ENCODE assay signal across 23 mouse cellular contexts in the genomic region with DNA sequence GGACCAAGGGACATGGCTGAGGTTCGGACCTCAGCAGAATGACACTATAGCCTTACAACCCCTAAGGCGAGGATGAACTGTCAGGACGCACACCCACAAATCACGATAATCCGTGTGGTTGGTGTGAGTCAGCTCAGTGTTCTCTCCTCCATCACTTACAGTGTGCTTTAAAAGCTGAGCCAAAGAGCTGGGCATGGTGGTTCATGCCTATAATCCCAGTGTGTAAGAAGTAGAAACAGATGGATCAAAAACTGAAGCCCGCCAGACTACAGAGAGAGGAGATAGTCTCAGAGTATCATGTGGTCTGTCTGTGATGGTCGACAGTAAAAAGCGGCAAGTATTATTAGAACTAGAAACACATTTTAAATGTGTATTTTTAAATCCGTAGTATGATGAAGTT. TPM values are rescaled to one million over a fixed set of nuclear protein-coding genes. Genes with fewer than 3 reads are reported as not detected.
A peak's percentile ranks its signal among the peaks of the same experiment; 100 is the strongest.
DNase-seq lines count a peak whose midpoint lies in the region; ATAC-seq and TF ChIP-seq lines count a peak whose summit lies in the region.
"Had no signal": no experiment of that assay in that cellular context is flagged by ENCODE, and none has a peak within 500 bp of the region (broad histone marks: within the 10 kb centered on the region; RNA-seq: fewer than 3 reads in every experiment).

No protein-coding gene starts in this region.

- no peak overlapping the region for H3K4me2 ChIP-seq in forebrain, postnatal 0 days (ENCODE audit: low read depth)
- no peak overlapping the region for H3K4me2 ChIP-seq in forebrain, embryonic 13.5 days
- H3K4me2 ChIP-seq: embryonic facial prominence, embryonic 12.5 days had no signal

- DNase-seq in forebrain, postnatal 0 days = peak; percentile 34
- DNase-seq in layer of hippocampus, adult 2 months (ENCODE audit: low spot score in 2 of 2) = no peak
- DNase-seq in layer of hippocampus, postnatal 25 days (ENCODE audit: extremely low spot score in 1 of 2, low spot score in 1 of 2) = no peak
- DNase-seq in brain, adult 2 months (ENCODE audit: low read depth, low spot score) = peak; percentile 54
- DNase-seq: adrenal gland, adult 8-10 months; adrenal gland, postnatal 14 days; adrenal gland, postnatal 36 days; B cell, adult 2 months; cerebellum, adult 11 months; cerebellum, adult 18-20 months; cerebellum, adult 8-10 months; cerebellum, adult 9-11 months; cerebellum, postnatal 14 days had no signal

- no peaks in the 10 kb centered on the region for H3K9me3 ChIP-seq in forebrain, postnatal 0 days (ENCODE audit: low read length)
- H3K9me3 ChIP-seq in forebrain, embryonic 13.5 days (replicated peaks) = no peaks in the 10 kb centered on the region
- H3K9me3 ChIP-seq: embryonic facial prominence, embryonic 10.5 days; embryonic facial prominence, embryonic 12.5 days; G1E had no signal

- ATAC-seq in forebrain, postnatal 0 days = peak; percentile 25; the same call in 1 of the 2 replicates
- ATAC-seq in forebrain, embryonic 13.5 days = no peak
- ATAC-seq: activated CD4-positive, CD25-positive, alpha-beta regulatory T cell, adult 4 months; CD4-positive, CD25-positive, alpha-beta regulatory T cell, adult 4 months; forebrain, embryonic 14.5 days; forebrain, embryonic 16.5 days; Patski had no signal

- no peaks in the 10 kb centered on the region for H3K36me3 ChIP-seq in forebrain, postnatal 0 days (ENCODE audit: insufficient read depth)
- no peaks in the 10 kb centered on the region for H3K36me3 ChIP-seq in forebrain, embryonic 13.5 days (ENCODE audit: poor library complexity, severe bottlenecking)
- H3K36me3 ChIP-seq: embryonic facial prominence, embryonic 10.5 days; embryonic facial prominence, embryonic 12.5 days; G1E had no signal

- H3K27me3 ChIP-seq in forebrain, postnatal 0 days (ENCODE audit: insufficient read depth, low read length) = no peaks in the 10 kb centered on the region
- H3K27me3 ChIP-seq in forebrain, embryonic 13.5 days = no peaks in the 10 kb centered on the region
- H3K27me3 ChIP-seq: CH12.LX; embryonic facial prominence, embryonic 12.5 days; Patski had no signal

- no peak overlapping the region for H3K4me3 ChIP-seq in forebrain, postnatal 0 days (ENCODE audit: low read depth, low read length)
- no peak overlapping the region for H3K4me3 ChIP-seq in forebrain, embryonic 13.5 days
- H3K4me3 ChIP-seq in layer of hippocampus, adult 2 months = no peak overlapping the region
- H3K4me3 ChIP-seq: embryonic facial prominence, embryonic 10.5 days; embryonic facial prominence, embryonic 12.5 days had no signal

- no peak for TF ChIP-seq CTCF in forebrain, postnatal 0 days (IDR thresholded peaks at IDR 0.05; ENCODE audit: low read depth)
- TF ChIP-seq CTCF in layer of hippocampus, adult 2 months (conservative IDR thresholded peaks at IDR 0.05) = no peak

- WGBS in forebrain, postnatal 0 days = 85% methylated on average over 9 of the region's 9 CpGs
- WGBS in forebrain, embryonic 13.5 days = 92% methylated on average over 9 of the region's 9 CpGs

- peaks cover 19% of the 10 kb centered on the region; the same call in 1 of the 2 replicates for H3K4me1 ChIP-seq in forebrain, postnatal 0 days (ENCODE audit: insufficient read depth)
- peaks cover 42% of the 10 kb centered on the region for H3K4me1 ChIP-seq in forebrain, embryonic 13.5 days

- no peak overlapping the region for H3K9ac ChIP-seq in forebrain, postnatal 0 days
- H3K9ac ChIP-seq in forebrain, embryonic 13.5 days = no peak overlapping the region
- H3K9ac ChIP-seq: embryonic facial prominence, embryonic 12.5 days had no signal

- no peak overlapping the region for H3K27ac ChIP-seq in forebrain, postnatal 0 days (ENCODE audit: low read depth, low read length)
- H3K27ac ChIP-seq in forebrain, embryonic 13.5 days = no peak overlapping the region
- peak overlapping the region; percentile 2; the same call in 1 of the 2 replicates for H3K27ac ChIP-seq in layer of hippocampus, adult 2 months
- H3K27ac ChIP-seq: embryonic facial prominence, embryonic 10.5 days; embryonic facial prominence, embryonic 12.5 days had no signal

RNA-seq across cellular contexts. Expression of a gene that starts 21.0 kb away (rescaled TPM):
- 16.5 and 21.9 TPM in 2 replicates for total RNA-seq in forebrain, postnatal 0 days (2014; rRNA removed)
- polyA plus RNA-seq in forebrain, postnatal 0 days (2015; fragmentation: Nextera tagmentation; extraction: Ambion mirVana) = 6.3 and 7.7 TPM in 2 replicates
- polyA plus RNA-seq in forebrain, embryonic 13.5 days (2015; fragmentation: Nextera tagmentation; extraction: Ambion mirVana) = 10.4 and 12.6 TPM in 2 replicates
- total RNA-seq in layer of hippocampus, adult 2 months (2021) = 10 to 100 TPM; 22.9 to 23.7 TPM
- total RNA-seq in layer of hippocampus, postnatal 25 days (2021) = 10 to 100 TPM; 17.8 to 23.4 TPM

Comparison
In these comparisons a context has a peak if more than half of its experiments do, and no peak if none do; other contexts are left out.
1. DNase-seq: peak in forebrain, postnatal 0 days (single experiment) and brain, adult 2 months (single experiment); none in layer of hippocampus, adult 2 months (0 of 2) and layer of hippocampus, postnatal 25 days (0 of 2).